Mouse (Mus musculus): Measurements from ENCODE around the gene Tomm34.

DNA sequence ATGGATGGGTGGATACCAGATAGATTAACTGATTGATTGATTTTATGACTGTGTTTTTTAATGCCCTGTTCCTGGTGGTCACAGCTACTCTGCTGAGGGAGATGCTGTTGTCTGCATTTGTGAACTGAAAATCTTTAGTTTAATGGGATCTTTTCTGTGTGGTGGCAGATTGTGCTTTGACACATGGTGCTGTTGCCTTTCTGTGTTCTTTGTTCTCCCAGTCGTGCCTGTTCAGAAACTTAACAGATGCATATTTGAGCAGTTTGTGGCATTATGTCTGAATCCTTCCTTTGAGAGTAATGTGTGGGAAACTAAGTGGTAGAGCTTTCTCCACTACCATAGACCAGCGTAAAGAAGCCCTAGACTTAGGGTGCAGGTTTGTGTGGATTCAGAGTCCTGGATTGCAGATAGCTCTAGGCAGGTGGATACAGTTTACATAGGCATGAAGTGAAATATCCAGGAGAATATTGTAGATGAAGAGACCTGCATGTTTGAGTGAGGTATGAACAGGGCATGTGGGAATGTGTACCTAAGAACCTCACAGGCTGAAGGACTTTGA, 62.9 kb downstream of the Tomm34 start:
- TF ChIP-seq POLR2A (IDR thresholded peaks at IDR 0.05; ENCODE audit: low read depth, low read length) (no peak), CTCF (conservative IDR thresholded peaks at IDR 0.05; ENCODE audit: insufficient read depth, insufficient read length, low read depth, low read length) (no peak)

Measured in kidney, adult 2 months (tissue).